Mouse (Mus musculus) olfactory bulb, adult 2 months (tissue): Measurements from ENCODE around the gene Ptpn7. TPM values are rescaled to one million over a fixed set of nuclear protein-coding genes. Genes with fewer than 3 reads are reported as not detected.

ENCODE experiments used
- H3K27ac ChIP-seq: fragments of 200-500 bp; 2 replicates; pipeline ENCODE4 v1.5.1; 2012; ENCODE audit warnings: low read depth, low read length; ENCODE audit not compliant: insufficient read depth
- H3K4me1 ChIP-seq: fragments of 200-500 bp; 2 replicates; pipeline ENCODE4 v1.6.1; 2012; ENCODE audit warnings: low read length; ENCODE audit not compliant: control insufficient read depth, insufficient read depth
- H3K4me3 ChIP-seq: fragments of 200-500 bp; 2 replicates; pipeline ENCODE4 v1.5.1; 2012; ENCODE audit warnings: mild to moderate bottlenecking, low read depth, low read length, moderate library complexity; ENCODE audit not compliant: insufficient read depth
- CTCF ChIP-seq: fragments of 200-500 bp; IDR thresholded peaks from 2 replicates; pipeline ENCODE4 v1.5.1; 2012; ENCODE audit warnings: low read depth, mild to moderate bottlenecking, low read length, moderate library complexity; ENCODE audit not compliant: insufficient read depth
- POLR2A ChIP-seq: fragments of 200-500 bp; IDR thresholded peaks from 2 replicates; pipeline ENCODE4 v1.6.1; 2012; ENCODE audit warnings: mild to moderate bottlenecking, low read depth, low read length, moderate library complexity; ENCODE audit not compliant: insufficient read depth
- WGBS: fragments of 180-500 bp; shearing (Covaris S2); methylation state at CpG from one replicate; pipeline ENCODE4 v1.1.7; 2018; 5-methylcytosine and 5-hydroxymethylcytosine counted together
- polyA plus RNA-seq: library from polyadenylated mRNA; stranded (reverse); fragments of >200 nt; gene quantifications from 2 replicates; pipeline ENCODE4 v1.2.4, GENCODE M21; 2012; ENCODE audit warnings: low replicate concordance; ENCODE audit not compliant: missing spikeins, insufficient read depth, insufficient read length

Ptpn7 gene
- polyA plus RNA-seq, 1 experiment: not detected

- TF ChIP-seq POLR2A (no peak), CTCF (no peak)
- H3K27ac ChIP-seq: no peak overlapping the region
- H3K4me3 ChIP-seq: no peak overlapping the region
- H3K4me1 ChIP-seq: peaks cover 54% of the 10 kb centered on the region
- WGBS: 63% methylated on average over 8 of the region's 8 CpGs
Measured at GRCm38 (mm10) chr1:135131560-135131959, 940 bp upstream of the Ptpn7 start.

GRCm38 (mm10) chr1:135132893-135133369 is 431 bp downstream of the Ptpn7 start:
- WGBS: 96% methylated on average over 9 of the region's 9 CpGs
- no peak overlapping the region for H3K27ac ChIP-seq
- no peak for TF ChIP-seq POLR2A
- TF ChIP-seq CTCF: no peak
- H3K4me3 ChIP-seq: no peak overlapping the region
- H3K4me1 ChIP-seq: peaks cover 41% of the 10 kb centered on the region

GRCm38 (mm10) chr1:135133678-135134435 is 1.4 kb downstream of the Ptpn7 start:
- no peak overlapping the region for H3K27ac ChIP-seq
- peaks cover 35% of the 10 kb centered on the region for H3K4me1 ChIP-seq
- TF ChIP-seq POLR2A (no peak), CTCF (no peak)
- no peak overlapping the region for H3K4me3 ChIP-seq
- WGBS: 87% methylated on average over 10 of the region's 10 CpGs

- H3K4me3 ChIP-seq: no peak overlapping the region
- WGBS: 93% methylated on average over 8 of the region's 8 CpGs
- TF ChIP-seq CTCF (no peak), POLR2A (no peak)
- H3K4me1 ChIP-seq: peaks cover 22% of the 10 kb centered on the region
- H3K27ac ChIP-seq: no peak overlapping the region
Measured at GRCm38 (mm10) chr1:135135111-135135787, 2.7 kb downstream of the Ptpn7 start.

GRCm38 (mm10) chr1:135136500-135136899 is 4.0 kb downstream of the Ptpn7 start:
- no peak overlapping the region for H3K4me3 ChIP-seq
- WGBS: 3% methylated on average over 1 of the region's 1 CpGs
- no peak overlapping the region for H3K27ac ChIP-seq
- no peak for TF ChIP-seq POLR2A
- no peak for TF ChIP-seq CTCF
- H3K4me1 ChIP-seq: peaks cover 15% of the 10 kb centered on the region

GRCm38 (mm10) chr1:135139906-135140305 is 7.4 kb downstream of the Ptpn7 start:
- no peak overlapping the region for H3K27ac ChIP-seq
- 82% methylated on average over 2 of the region's 2 CpGs for WGBS
- TF ChIP-seq CTCF: no peak
- no peak for TF ChIP-seq POLR2A
- H3K4me1 ChIP-seq: no peaks in the 10 kb centered on the region
- H3K4me3 ChIP-seq: no peak overlapping the region

- TF ChIP-seq CTCF: no peak
- no peak for TF ChIP-seq POLR2A
- no peaks in the 10 kb centered on the region for H3K4me1 ChIP-seq
- H3K27ac ChIP-seq: no peak overlapping the region
- 71% methylated on average over 2 of the region's 2 CpGs for WGBS
- H3K4me3 ChIP-seq: no peak overlapping the region
Measured at GRCm38 (mm10) chr1:135142452-135142851, 10.0 kb downstream of the Ptpn7 start.

- Histone ChIP-seq H3K4me3 (no peak overlapping the region), H3K4me1 (peaks cover 1% of the 10 kb centered on the region), H3K27ac (no peak overlapping the region)
- 95% methylated on average over 2 of the region's 2 CpGs for WGBS
- TF ChIP-seq CTCF (no peak), POLR2A (no peak)
Measured at GRCm38 (mm10) chr1:135143940-135144339, 11.4 kb downstream of the Ptpn7 start.
